Mouse (Mus musculus) kidney, adult 2 months (tissue): ENCODE measurements around the gene Usp34.

Experiments
- CTCF ChIP-seq: fragments of 200-500 bp; conservative IDR thresholded peaks from 2 replicates; pipeline ENCODE4 v1.5.1; 2011; ENCODE audit warnings: low read depth, mild to moderate bottlenecking, control low read depth, low read length, moderate library complexity, mixed read lengths; ENCODE audit not compliant: insufficient read depth, insufficient read length
- POLR2A ChIP-seq: fragments of 200-500 bp; IDR thresholded peaks from one replicate; pipeline ENCODE4 v1.6.1; 2011; ENCODE audit warnings: low read depth, low read length, control low read depth

GRCm38 (mm10) chr11:23380055-23380454, 73.4 kb downstream of the Usp34 start:
- no peak for TF ChIP-seq CTCF
- TF ChIP-seq POLR2A: no peak
